Mouse (Mus musculus): ENCODE data around the gene C1rl. TPM values are rescaled to one million over a fixed set of nuclear protein-coding genes. Genes with fewer than 3 reads are reported as not detected.

C1rl gene
- polyA plus RNA-seq, 1 experiment = 0.50 TPM

- Histone ChIP-seq H3K27me3 (ENCODE audit: control insufficient read depth, insufficient read depth, insufficient read length) (no peaks in the 10 kb centered on the region), H3K79me2 (ENCODE audit: control insufficient read depth, insufficient read depth) (no peaks in the 10 kb centered on the region), H3ac (ENCODE audit: control insufficient read depth, insufficient read length, low read depth) (no peak overlapping the region), H3K79me3 (ENCODE audit: low read depth) (no peaks in the 10 kb centered on the region), H3K4me3 (ENCODE audit: insufficient read depth, poor library complexity, severe bottlenecking) (no peak overlapping the region), H3K36me3 (ENCODE audit: control insufficient read depth, insufficient read depth) (no peaks in the 10 kb centered on the region)
- no peak for TF ChIP-seq MYOG (IDR thresholded peaks at IDR 0.05; ENCODE audit: control insufficient read depth, extremely low read depth, insufficient read length)
- no peak for TF ChIP-seq MYOD1 (IDR thresholded peaks at IDR 0.05; ENCODE audit: control insufficient read depth, insufficient read length, low read depth)
- no peak for TF ChIP-seq USF1 (IDR thresholded peaks at IDR 0.05; ENCODE audit: low read depth)
- no peak for TF ChIP-seq MAX (IDR thresholded peaks at IDR 0.05)
- TF ChIP-seq CTCF (IDR thresholded peaks at IDR 0.05; ENCODE audit: control insufficient read depth, insufficient read depth, insufficient read length) = no peak
- no peak for TF ChIP-seq CEBPB (IDR thresholded peaks at IDR 0.05; ENCODE audit: low read depth)
- TF ChIP-seq FOSL1 (IDR thresholded peaks at IDR 0.05; ENCODE audit: insufficient read depth, low read length, poor library complexity, severe bottlenecking) = no peak
These were observed 3.1 kb downstream of the C1rl start for GRCm38 (mm10) chr6:124496054-124496453.

DNA sequence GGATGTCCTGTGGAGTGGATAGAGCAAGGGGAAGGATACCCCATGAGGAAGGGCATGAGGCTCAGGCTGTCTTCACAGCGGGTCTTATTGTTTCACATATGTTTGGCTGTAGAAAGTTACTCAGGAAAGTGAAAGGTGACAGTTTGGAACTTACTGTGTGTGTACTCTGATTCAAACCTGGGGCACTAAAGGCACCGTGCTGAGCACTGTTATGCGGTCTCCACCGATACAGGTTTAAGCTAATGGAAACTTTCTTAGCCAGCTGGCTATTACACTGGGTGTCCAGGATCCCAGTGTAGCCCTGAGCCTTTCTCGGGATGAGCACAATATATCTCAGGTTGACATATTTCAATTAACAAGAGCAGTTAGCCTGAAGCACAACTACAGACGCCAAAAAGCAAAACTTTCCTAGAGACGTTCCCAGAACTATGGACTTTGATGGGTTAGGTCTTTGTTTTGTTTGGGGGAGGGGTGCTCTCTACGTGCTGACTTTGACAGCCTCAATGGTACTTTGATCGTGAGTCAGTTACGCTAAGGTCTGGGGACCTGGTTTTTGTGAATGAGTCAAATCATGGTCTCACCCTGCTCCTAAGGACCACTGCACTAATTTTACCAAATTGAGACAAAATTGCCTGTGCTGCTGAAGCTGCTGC is 7.1 kb downstream of the C1rl start:
- Histone ChIP-seq H3ac (ENCODE audit: control insufficient read depth, insufficient read length, low read depth) (no peak overlapping the region), H3K4me3 (ENCODE audit: insufficient read depth, poor library complexity, severe bottlenecking) (no peak overlapping the region), H3K79me3 (ENCODE audit: low read depth) (no peaks in the 10 kb centered on the region), H3K79me2 (ENCODE audit: control insufficient read depth, insufficient read depth) (no peaks in the 10 kb centered on the region), H3K36me3 (ENCODE audit: control insufficient read depth, insufficient read depth) (no peaks in the 10 kb centered on the region), H3K27me3 (ENCODE audit: control insufficient read depth, insufficient read depth, insufficient read length) (no peaks in the 10 kb centered on the region)
- no peak for TF ChIP-seq MAX (IDR thresholded peaks at IDR 0.05)

DNA sequence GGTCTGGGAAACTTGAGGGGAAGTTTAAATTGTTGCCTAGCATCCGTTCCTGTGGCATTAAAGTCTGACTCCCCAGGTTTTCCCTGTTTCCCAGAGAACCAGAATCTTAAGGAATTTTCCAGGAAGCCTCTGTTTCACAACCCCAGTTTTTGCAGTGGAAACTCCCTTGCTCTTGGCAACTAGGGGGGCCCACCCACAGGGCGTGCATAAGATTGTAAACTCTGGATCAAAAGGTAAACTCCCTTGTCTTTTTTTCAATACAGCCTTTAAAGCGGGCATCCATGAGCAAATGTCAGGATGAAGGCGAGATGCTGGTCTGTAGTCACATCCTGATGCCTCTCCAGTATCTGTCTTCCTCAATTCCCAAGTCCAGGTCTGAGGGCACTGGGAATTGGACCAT is 8.6 kb downstream of the C1rl start:
- Histone ChIP-seq H3K79me3 (ENCODE audit: low read depth) (no peaks in the 10 kb centered on the region), H3K79me2 (ENCODE audit: control insufficient read depth, insufficient read depth) (no peaks in the 10 kb centered on the region), H3K36me3 (ENCODE audit: control insufficient read depth, insufficient read depth) (no peaks in the 10 kb centered on the region), H3ac (ENCODE audit: control insufficient read depth, insufficient read length, low read depth) (no peak overlapping the region), H3K27me3 (ENCODE audit: control insufficient read depth, insufficient read depth, insufficient read length) (no peaks in the 10 kb centered on the region), H3K4me3 (ENCODE audit: insufficient read depth, poor library complexity, severe bottlenecking) (no peak overlapping the region)
- no peak for TF ChIP-seq CTCF (IDR thresholded peaks at IDR 0.05; ENCODE audit: control insufficient read depth, insufficient read depth, insufficient read length)
- no peak for TF ChIP-seq MYOD1 (IDR thresholded peaks at IDR 0.05; ENCODE audit: control insufficient read depth, insufficient read length, low read depth)
- TF ChIP-seq MYOG (IDR thresholded peaks at IDR 0.05; ENCODE audit: control insufficient read depth, extremely low read depth, insufficient read length) = no peak
- TF ChIP-seq CEBPB (IDR thresholded peaks at IDR 0.05; ENCODE audit: low read depth) = no peak
- TF ChIP-seq MAX (IDR thresholded peaks at IDR 0.05) = no peak
- TF ChIP-seq USF1 (IDR thresholded peaks at IDR 0.05; ENCODE audit: low read depth) = no peak
- TF ChIP-seq FOSL1 (IDR thresholded peaks at IDR 0.05; ENCODE audit: insufficient read depth, low read length, poor library complexity, severe bottlenecking) = no peak

DNA sequence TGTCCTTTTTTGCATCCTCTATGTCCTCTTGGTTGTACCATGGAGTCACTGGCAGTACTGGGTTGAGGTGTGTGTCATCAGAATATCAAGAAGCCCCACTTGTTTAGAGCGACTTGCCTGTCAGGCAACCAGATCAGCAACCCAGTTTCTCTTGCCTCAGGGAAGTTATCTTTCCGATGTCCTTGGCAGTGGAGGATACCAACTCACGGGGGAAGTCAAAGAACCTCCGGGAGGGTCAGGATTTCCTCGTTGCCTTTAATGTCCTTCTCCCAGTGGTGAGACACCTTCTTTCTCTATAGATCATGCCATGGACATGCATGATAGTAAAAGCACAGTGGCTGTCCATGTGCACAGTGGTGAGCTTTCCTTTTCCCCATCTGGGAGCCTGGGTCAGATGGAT is 9.1 kb downstream of the C1rl start:
- no peak overlapping the region for H3K4me3 ChIP-seq (ENCODE audit: insufficient read depth, poor library complexity, severe bottlenecking)
- H3K79me3 ChIP-seq (ENCODE audit: low read depth) = no peaks in the 10 kb centered on the region
- H3ac ChIP-seq (ENCODE audit: control insufficient read depth, insufficient read length, low read depth) = no peak overlapping the region
- TF ChIP-seq MYOD1 (IDR thresholded peaks at IDR 0.05; ENCODE audit: control insufficient read depth, insufficient read length, low read depth) (no peak), USF1 (IDR thresholded peaks at IDR 0.05; ENCODE audit: low read depth) (no peak), FOSL1 (IDR thresholded peaks at IDR 0.05; ENCODE audit: insufficient read depth, low read length, poor library complexity, severe bottlenecking) (no peak), MAX (IDR thresholded peaks at IDR 0.05) (no peak), CEBPB (IDR thresholded peaks at IDR 0.05; ENCODE audit: low read depth) (no peak), CTCF (IDR thresholded peaks at IDR 0.05; ENCODE audit: control insufficient read depth, insufficient read depth, insufficient read length) (no peak), MYOG (IDR thresholded peaks at IDR 0.05; ENCODE audit: control insufficient read depth, extremely low read depth, insufficient read length) (no peak)
- H3K27me3 ChIP-seq (ENCODE audit: control insufficient read depth, insufficient read depth, insufficient read length) = no peaks in the 10 kb centered on the region
- H3K36me3 ChIP-seq (ENCODE audit: control insufficient read depth, insufficient read depth) = no peaks in the 10 kb centered on the region
- no peaks in the 10 kb centered on the region for H3K79me2 ChIP-seq (ENCODE audit: control insufficient read depth, insufficient read depth)

DNA sequence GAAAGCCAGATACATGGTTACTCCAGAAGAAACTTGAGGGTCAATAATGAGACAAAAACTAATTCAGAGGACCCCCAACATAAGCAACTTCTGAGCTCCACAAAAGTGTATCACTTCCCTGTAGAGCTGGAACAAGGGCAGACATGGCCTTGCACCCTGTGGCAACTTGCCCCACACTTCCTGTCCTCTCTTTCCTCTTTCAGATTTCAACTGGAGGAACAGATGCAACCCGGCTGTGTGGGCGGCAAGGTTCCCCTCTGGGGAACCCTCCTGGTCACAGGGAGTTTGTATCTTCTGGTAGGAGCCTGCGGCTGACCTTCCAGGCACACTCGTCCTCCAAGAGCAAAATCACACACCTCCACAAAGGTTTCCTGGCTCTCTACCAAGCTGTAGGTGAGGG is 12.1 kb downstream of the C1rl start:
- Histone ChIP-seq H3K79me3 (ENCODE audit: low read depth) (no peaks in the 10 kb centered on the region), H3K27me3 (ENCODE audit: control insufficient read depth, insufficient read depth, insufficient read length) (no peaks in the 10 kb centered on the region), H3K79me2 (ENCODE audit: control insufficient read depth, insufficient read depth) (no peaks in the 10 kb centered on the region), H3K36me3 (ENCODE audit: control insufficient read depth, insufficient read depth) (no peaks in the 10 kb centered on the region), H3ac (ENCODE audit: control insufficient read depth, insufficient read length, low read depth) (no peak overlapping the region), H3K4me3 (ENCODE audit: insufficient read depth, poor library complexity, severe bottlenecking) (no peak overlapping the region)
- no peak for TF ChIP-seq CEBPB (IDR thresholded peaks at IDR 0.05; ENCODE audit: low read depth)
- TF ChIP-seq MAX (IDR thresholded peaks at IDR 0.05) = no peak
- no peak for TF ChIP-seq FOSL1 (IDR thresholded peaks at IDR 0.05; ENCODE audit: insufficient read depth, low read length, poor library complexity, severe bottlenecking)

DNA sequence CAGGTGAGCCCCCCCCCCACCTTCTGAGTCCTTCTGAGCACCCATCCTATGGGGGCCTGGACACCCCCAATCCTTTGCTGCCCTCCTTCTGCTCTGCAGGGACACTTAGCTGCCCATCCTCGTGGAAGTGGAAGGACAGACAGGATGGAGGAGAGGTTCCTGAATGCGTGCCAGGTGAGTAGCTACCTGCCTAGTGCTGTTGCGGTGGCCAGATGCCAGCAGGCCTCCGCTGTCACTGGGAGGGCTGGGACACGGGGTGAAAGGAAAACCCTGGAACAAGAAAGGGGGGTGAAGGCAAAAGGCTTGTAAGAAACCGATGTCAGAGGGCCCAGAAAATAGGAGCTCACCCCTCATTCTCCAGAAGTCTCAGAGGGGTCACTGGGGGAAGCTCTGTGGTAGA is 14.1 kb downstream of the C1rl start:
- Histone ChIP-seq H3K4me3 (ENCODE audit: insufficient read depth, poor library complexity, severe bottlenecking) (no peak overlapping the region), H3K27me3 (ENCODE audit: control insufficient read depth, insufficient read depth, insufficient read length) (no peaks in the 10 kb centered on the region), H3ac (ENCODE audit: control insufficient read depth, insufficient read length, low read depth) (no peak overlapping the region), H3K79me3 (ENCODE audit: low read depth) (no peaks in the 10 kb centered on the region), H3K36me3 (ENCODE audit: control insufficient read depth, insufficient read depth) (no peaks in the 10 kb centered on the region), H3K79me2 (ENCODE audit: control insufficient read depth, insufficient read depth) (no peaks in the 10 kb centered on the region)
- TF ChIP-seq MAX (IDR thresholded peaks at IDR 0.05) (no peak), CTCF (IDR thresholded peaks at IDR 0.05; ENCODE audit: control insufficient read depth, insufficient read depth, insufficient read length) (no peak), MYOD1 (IDR thresholded peaks at IDR 0.05; ENCODE audit: control insufficient read depth, insufficient read length, low read depth) (no peak), FOSL1 (IDR thresholded peaks at IDR 0.05; ENCODE audit: insufficient read depth, low read length, poor library complexity, severe bottlenecking) (no peak)
